Mouse (Mus musculus) small intestine, adult 2 months (tissue): ENCODE measurements around the gene Sugp2.

ENCODE experiments used
- CTCF ChIP-seq: fragments of 200-500 bp; IDR thresholded peaks from 2 replicates; pipeline ENCODE4 v1.5.1; 2012; ENCODE audit warnings: low read depth, mild to moderate bottlenecking, control low read depth, inconsistent platforms, low read length, moderate library complexity, mixed read lengths; ENCODE audit not compliant: insufficient replicate concordance, insufficient read length; ENCODE audit errors: extremely low read depth
- POLR2A ChIP-seq: fragments of 200-500 bp; IDR thresholded peaks from 2 replicates; pipeline ENCODE4 v1.6.1; 2012; ENCODE audit warnings: low read depth, mild to moderate bottlenecking, control low read depth, inconsistent platforms, low read length, moderate library complexity

DNA sequence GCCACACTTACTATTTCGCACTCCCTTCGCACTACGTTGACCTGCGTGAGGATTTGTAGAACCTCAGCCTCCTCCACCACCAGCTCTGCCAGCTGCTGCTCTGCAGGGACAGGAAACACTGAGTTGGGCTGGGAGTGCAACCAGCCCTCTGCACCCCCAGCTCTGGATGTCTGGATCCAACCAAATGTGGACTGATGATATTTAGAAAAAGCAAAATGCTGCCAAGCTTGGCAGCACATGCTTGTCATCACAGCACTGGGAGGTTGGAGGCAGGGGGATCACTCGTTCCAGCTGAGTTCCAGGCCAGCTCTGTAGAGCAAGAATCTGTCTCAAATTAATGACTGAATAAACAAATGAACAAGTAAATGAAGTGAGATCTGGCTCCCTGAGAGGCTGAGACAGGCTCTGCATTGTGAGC, 60.0 kb downstream of the Sugp2 start:
- no peak for TF ChIP-seq CTCF
- TF ChIP-seq POLR2A: no peak
